Mouse (Mus musculus): ENCODE results near the gene Arhgef17. TPM values are rescaled to one million over a fixed set of nuclear protein-coding genes. Genes with fewer than 3 reads are reported as not detected.
A peak's percentile ranks its signal among the peaks of the same experiment; 100 is the strongest.

Gene Arhgef17
- total and polyA plus RNA-seq, 3 experiments, result 0.02 to 0.05 TPM; not detected in 1

GRCm38 (mm10) chr7:100893249-100894056 is 38.5 kb downstream of the Arhgef17 start:
- Histone ChIP-seq H3K27me3 (ENCODE audit: insufficient read depth, low read length) (peaks cover 42% of the 10 kb centered on the region), H3K4me1 (ENCODE audit: insufficient read depth, low read depth, low read length) (no peaks in the 10 kb centered on the region; the same call in 1 of the 2 replicates), H3K36me3 (replicated peaks) (no peaks in the 10 kb centered on the region), H3K9me3 (replicated peaks) (no peaks in the 10 kb centered on the region), H3K4me3 (ENCODE audit: low read depth, low read length) (no peak overlapping the region)
- ATAC-seq (ENCODE audit: extremely low read depth, insufficient number of reproducible peaks, low FRiP score, poor library complexity, severe bottlenecking) (no peak), DNase-seq (ENCODE audit: low spot score) (no peak)
- no peak for TF ChIP-seq POLR2AphosphoS5 (IDR thresholded peaks at IDR 0.05; ENCODE audit: insufficient replicate concordance, low read depth, low read length)
- no peak for TF ChIP-seq GATA1 (IDR thresholded peaks at IDR 0.05; ENCODE audit: borderline replicate concordance, low read length)
- no peak for TF ChIP-seq CTCF (IDR thresholded peaks at IDR 0.05; ENCODE audit: low read depth, low read length)
- TF ChIP-seq GATA2 (IDR thresholded peaks at IDR 0.05; ENCODE audit: borderline replicate concordance, low read depth, low read length), result no peak
- no peak for TF ChIP-seq TAL1 (conservative IDR thresholded peaks at IDR 0.05; ENCODE audit: low read depth, low read length)

DNA sequence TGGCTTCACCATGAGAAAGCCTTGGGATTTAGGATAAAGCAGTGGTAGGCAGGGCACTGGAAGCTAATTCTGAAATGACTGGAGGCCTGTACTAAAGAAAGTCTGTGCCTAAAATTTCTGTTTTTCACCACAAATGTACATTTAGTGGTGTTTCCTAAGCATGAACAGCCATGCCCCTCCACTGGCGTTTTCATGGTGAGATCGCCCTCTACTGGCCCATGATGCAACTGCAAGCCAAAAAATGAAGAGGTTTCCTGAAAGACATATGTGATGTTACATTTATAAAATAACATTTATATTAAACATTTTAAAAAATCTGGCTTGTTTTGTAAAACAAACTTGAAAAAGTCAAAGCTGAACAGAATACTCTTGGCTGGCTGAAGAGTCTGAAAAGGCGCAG is 45.4 kb downstream of the Arhgef17 start:
- Histone ChIP-seq H3K4me1 (ENCODE audit: insufficient read depth, low read depth, low read length) (peaks cover 8% of the 10 kb centered on the region), H3K36me3 (replicated peaks) (no peaks in the 10 kb centered on the region), H3K4me3 (ENCODE audit: low read depth, low read length) (no peak overlapping the region), H3K9me3 (replicated peaks) (no peaks in the 10 kb centered on the region), H3K27me3 (ENCODE audit: insufficient read depth, low read length) (peaks cover 58% of the 10 kb centered on the region)
- TF ChIP-seq POLR2AphosphoS5 (IDR thresholded peaks at IDR 0.05; ENCODE audit: insufficient replicate concordance, low read depth, low read length) (no peak), GATA1 (IDR thresholded peaks at IDR 0.05; ENCODE audit: borderline replicate concordance, low read length) (no peak), TAL1 (conservative IDR thresholded peaks at IDR 0.05; ENCODE audit: low read depth, low read length) (no peak), GATA2 (IDR thresholded peaks at IDR 0.05; ENCODE audit: borderline replicate concordance, low read depth, low read length) (no peak), CTCF (IDR thresholded peaks at IDR 0.05; ENCODE audit: low read depth, low read length) (peak; percentile 67)
- peak; percentile 34 for DNase-seq (ENCODE audit: low spot score)
- ATAC-seq (ENCODE audit: extremely low read depth, insufficient number of reproducible peaks, low FRiP score, poor library complexity, severe bottlenecking), result no peak

DNA sequence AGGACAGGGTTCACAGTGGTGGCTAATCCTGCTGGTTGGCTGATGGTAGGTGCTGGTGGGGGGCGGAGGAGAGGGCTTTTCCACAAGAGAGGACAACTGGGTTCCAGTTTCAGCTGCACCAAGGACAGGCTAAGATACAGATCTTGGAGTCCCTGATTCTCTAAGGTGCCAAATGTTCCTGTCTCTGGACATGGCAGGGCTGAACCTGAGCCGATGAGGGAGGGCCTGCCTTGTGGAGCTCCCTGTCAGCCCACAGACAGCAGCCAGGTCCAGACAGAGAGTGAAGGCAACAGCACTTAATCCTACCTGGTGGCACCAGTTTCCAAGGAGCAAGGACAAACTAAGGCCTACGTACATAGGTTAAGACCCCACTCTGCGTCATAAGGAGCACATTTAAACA is 47.4 kb downstream of the Arhgef17 start:
- H3K27me3 ChIP-seq (ENCODE audit: insufficient read depth, low read length), result peaks cover 63% of the 10 kb centered on the region
- no peaks in the 10 kb centered on the region for H3K9me3 ChIP-seq (replicated peaks)
- no peaks in the 10 kb centered on the region for H3K36me3 ChIP-seq (replicated peaks)
- peaks cover 13% of the 10 kb centered on the region for H3K4me1 ChIP-seq (ENCODE audit: insufficient read depth, low read depth, low read length)
- no peak for DNase-seq (ENCODE audit: low spot score)
- no peak for TF ChIP-seq CTCF (IDR thresholded peaks at IDR 0.05; ENCODE audit: low read depth, low read length)
- H3K4me3 ChIP-seq (ENCODE audit: low read depth, low read length), result no peak overlapping the region
- no peak for ATAC-seq (ENCODE audit: extremely low read depth, insufficient number of reproducible peaks, low FRiP score, poor library complexity, severe bottlenecking)

GRCm38 (mm10) chr7:100881950-100882349 is 50.0 kb downstream of the Arhgef17 start:
- H3K4me1 ChIP-seq (ENCODE audit: insufficient read depth, low read depth, low read length), result peaks cover 16% of the 10 kb centered on the region
- no peak for DNase-seq (ENCODE audit: low spot score)
- H3K27me3 ChIP-seq (ENCODE audit: insufficient read depth, low read length), result peaks cover 58% of the 10 kb centered on the region
- H3K4me3 ChIP-seq (ENCODE audit: low read depth, low read length), result no peak overlapping the region; the same call in 1 of the 2 replicates
- TF ChIP-seq GATA1 (IDR thresholded peaks at IDR 0.05; ENCODE audit: borderline replicate concordance, low read length) (no peak), CTCF (IDR thresholded peaks at IDR 0.05; ENCODE audit: low read depth, low read length) (no peak), GATA2 (IDR thresholded peaks at IDR 0.05; ENCODE audit: borderline replicate concordance, low read depth, low read length) (no peak), POLR2AphosphoS5 (IDR thresholded peaks at IDR 0.05; ENCODE audit: insufficient replicate concordance, low read depth, low read length) (no peak), TAL1 (conservative IDR thresholded peaks at IDR 0.05; ENCODE audit: low read depth, low read length) (no peak)
- no peaks in the 10 kb centered on the region for H3K36me3 ChIP-seq (replicated peaks)
- H3K9me3 ChIP-seq (replicated peaks), result no peaks in the 10 kb centered on the region
- ATAC-seq (ENCODE audit: extremely low read depth, insufficient number of reproducible peaks, low FRiP score, poor library complexity, severe bottlenecking), result no peak

DNA sequence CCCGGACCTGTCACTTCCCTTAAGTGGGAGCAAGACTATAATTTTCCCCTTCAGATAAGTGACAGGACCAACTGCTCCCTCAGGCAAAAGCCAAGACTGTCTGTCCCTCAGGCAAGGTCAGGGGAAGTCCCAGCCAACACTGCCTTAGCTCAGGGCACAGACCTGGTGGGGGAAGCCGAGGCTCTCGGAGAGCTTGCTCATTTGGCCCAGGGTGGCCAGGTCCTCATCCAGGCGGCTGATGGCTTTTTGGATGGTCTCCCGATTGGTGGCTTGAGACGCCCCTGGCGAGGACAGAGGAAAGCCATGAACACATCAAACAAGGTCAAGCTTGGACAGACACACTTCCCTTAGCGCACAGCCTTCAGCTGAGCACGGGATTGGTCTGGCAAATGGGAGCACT is 50.4 kb downstream of the Arhgef17 start:
- Histone ChIP-seq H3K36me3 (replicated peaks) (no peaks in the 10 kb centered on the region), H3K4me1 (ENCODE audit: insufficient read depth, low read depth, low read length) (peaks cover 16% of the 10 kb centered on the region), H3K4me3 (ENCODE audit: low read depth, low read length) (no peak overlapping the region), H3K9me3 (replicated peaks) (no peaks in the 10 kb centered on the region), H3K27me3 (ENCODE audit: insufficient read depth, low read length) (peaks cover 60% of the 10 kb centered on the region)
- DNase-seq (ENCODE audit: low spot score) (no peak), ATAC-seq (ENCODE audit: extremely low read depth, insufficient number of reproducible peaks, low FRiP score, poor library complexity, severe bottlenecking) (no peak)
- TF ChIP-seq POLR2AphosphoS5 (IDR thresholded peaks at IDR 0.05; ENCODE audit: insufficient replicate concordance, low read depth, low read length), result no peak
- TF ChIP-seq TAL1 (conservative IDR thresholded peaks at IDR 0.05; ENCODE audit: low read depth, low read length), result no peak
- TF ChIP-seq CTCF (IDR thresholded peaks at IDR 0.05; ENCODE audit: low read depth, low read length), result no peak
- TF ChIP-seq GATA1 (IDR thresholded peaks at IDR 0.05; ENCODE audit: borderline replicate concordance, low read length), result no peak

DNA sequence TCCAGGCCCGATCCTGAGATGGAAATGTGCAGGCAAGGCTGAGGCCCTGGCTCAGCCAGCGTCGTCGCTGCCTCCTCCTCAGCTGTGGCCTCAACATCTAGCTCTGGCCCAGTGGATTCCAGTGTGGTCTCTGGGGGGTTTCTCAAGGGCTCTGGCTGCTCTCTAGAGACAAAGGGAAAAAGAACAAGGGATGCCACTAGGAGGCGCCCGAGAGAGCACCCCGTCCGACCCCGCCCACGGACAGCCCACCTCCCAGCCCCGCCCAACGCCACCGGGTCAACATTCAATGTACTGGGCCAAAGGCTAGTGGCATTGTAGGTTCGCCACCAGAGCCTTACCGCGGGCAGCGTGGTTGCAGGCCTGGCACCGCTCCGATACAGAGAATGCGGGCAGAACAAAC is 52.3 kb downstream of the Arhgef17 start:
- TF ChIP-seq GATA1 (IDR thresholded peaks at IDR 0.05; ENCODE audit: borderline replicate concordance, low read length), result no peak
- peak; percentile 42; the same call in 1 of the 2 replicates for TF ChIP-seq CTCF (IDR thresholded peaks at IDR 0.05; ENCODE audit: low read depth, low read length)
- DNase-seq (ENCODE audit: low spot score) (peak; percentile 45), ATAC-seq (ENCODE audit: extremely low read depth, insufficient number of reproducible peaks, low FRiP score, poor library complexity, severe bottlenecking) (no peak)
- H3K36me3 ChIP-seq (replicated peaks), result no peaks in the 10 kb centered on the region
- no peaks in the 10 kb centered on the region for H3K9me3 ChIP-seq (replicated peaks)
- peaks cover 61% of the 10 kb centered on the region for H3K27me3 ChIP-seq (ENCODE audit: insufficient read depth, low read length)
- peaks cover 16% of the 10 kb centered on the region for H3K4me1 ChIP-seq (ENCODE audit: insufficient read depth, low read depth, low read length)
- peak overlapping the region; percentile 44; the same call in 1 of the 2 replicates for H3K4me3 ChIP-seq (ENCODE audit: low read depth, low read length)

Measured in G1E (cell line).